Mouse (Mus musculus) large intestine, adult 2 months (tissue): ENCODE data around the gene Omp. TPM values are rescaled to one million over a fixed set of nuclear protein-coding genes. Genes with fewer than 3 reads are reported as not detected.

ENCODE experiments used
- DNase-seq: peaks from one replicate; pipeline ENCODE4 v3.0.0-alpha.2; 2012; ENCODE audit warnings: low read depth, low spot score
- WGBS: fragments of 180-500 bp; shearing (Covaris S2); methylation state at CpG from one replicate; pipeline ENCODE4 v1.1.7; 2018; 5-methylcytosine and 5-hydroxymethylcytosine counted together
- polyA plus RNA-seq: library from polyadenylated mRNA; depleted of rRNA; stranded (reverse); fragments of >200 nt; gene quantifications from 2 replicates; pipeline ENCODE4 v1.2.3, GENCODE M21; 2012

Gene Omp
- polyA plus RNA-seq, 1 experiment: 0.94 TPM

- 31% methylated on average over 8 of the region's 8 CpGs for WGBS
- DNase-seq: no peak
Observed at GRCm38 (mm10) chr7:98146447-98146845, 1.1 kb upstream of the Omp start.

DNA sequence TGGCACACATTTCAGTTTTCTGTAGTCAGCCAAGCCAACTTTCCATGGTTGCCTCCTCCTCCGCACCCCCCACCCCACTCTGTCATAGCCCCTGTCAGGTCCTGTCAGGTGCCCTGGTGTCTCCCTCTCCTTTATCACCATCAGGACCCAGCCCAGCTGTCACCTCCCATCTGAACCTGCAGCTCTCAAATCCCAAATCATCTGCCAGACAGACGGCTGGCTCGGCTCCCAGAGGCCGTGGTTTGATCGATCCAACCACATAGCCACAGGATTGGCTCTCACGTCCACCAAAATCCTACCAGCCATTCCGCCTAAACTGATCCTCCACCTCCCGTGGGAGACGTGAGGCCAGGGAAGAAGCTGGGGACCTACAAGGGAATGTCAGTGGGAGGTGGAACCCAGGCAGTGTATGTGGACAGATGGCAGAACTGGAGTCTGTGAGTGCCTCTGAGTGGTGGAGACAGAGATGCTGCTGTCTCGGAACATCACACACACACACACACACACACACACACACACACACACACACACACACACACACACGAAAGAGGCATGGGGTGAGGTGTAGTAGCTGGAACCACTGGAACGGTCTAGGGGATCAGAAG is 642 bp upstream of the Omp start:
- 76% methylated on average over 12 of the region's 12 CpGs for WGBS
- DNase-seq: no peak

DNA sequence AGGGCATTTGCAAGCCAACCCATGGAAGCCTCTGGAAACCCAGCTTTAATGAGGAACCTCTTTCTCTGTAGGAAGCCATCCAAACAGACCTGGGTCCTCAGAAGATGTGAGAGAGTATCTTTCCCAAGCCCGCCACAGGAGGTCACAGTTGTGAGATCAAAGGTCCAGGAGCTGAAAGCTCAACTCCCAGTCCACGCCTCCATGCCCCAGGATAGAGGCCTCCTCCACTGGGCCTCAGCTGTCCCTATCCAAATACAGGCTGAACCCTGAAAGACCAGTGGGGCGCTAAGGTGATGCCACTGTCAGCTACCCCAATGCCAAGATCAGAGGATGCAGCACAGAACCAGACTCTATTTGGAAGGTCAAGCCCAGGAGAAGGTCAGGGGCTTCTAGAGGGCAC is 2.7 kb downstream of the Omp start:
- no peak for DNase-seq
- WGBS: 77% methylated on average over 3 of the region's 3 CpGs

DNA sequence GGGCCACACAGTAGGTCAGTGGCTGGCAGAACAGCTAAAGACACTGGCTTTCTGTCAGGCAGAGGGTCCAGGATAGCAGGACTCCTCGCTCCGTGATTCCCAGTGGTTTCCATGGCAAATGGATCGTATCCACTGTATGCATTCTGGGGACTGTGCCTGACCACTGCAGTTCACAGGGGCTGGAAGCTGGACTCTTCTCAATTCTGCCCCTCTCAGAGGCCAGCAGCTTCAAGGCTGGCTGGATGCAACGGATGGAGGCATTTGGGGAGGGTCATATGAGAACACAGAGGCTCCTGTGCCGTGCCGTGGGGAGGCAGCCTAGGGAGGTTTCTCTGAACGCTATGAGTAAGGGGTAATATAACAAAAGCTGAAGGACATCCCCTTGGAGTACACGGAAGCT is 3.1 kb downstream of the Omp start:
- no peak for DNase-seq
- WGBS: 85% methylated on average over 8 of the region's 8 CpGs

DNA sequence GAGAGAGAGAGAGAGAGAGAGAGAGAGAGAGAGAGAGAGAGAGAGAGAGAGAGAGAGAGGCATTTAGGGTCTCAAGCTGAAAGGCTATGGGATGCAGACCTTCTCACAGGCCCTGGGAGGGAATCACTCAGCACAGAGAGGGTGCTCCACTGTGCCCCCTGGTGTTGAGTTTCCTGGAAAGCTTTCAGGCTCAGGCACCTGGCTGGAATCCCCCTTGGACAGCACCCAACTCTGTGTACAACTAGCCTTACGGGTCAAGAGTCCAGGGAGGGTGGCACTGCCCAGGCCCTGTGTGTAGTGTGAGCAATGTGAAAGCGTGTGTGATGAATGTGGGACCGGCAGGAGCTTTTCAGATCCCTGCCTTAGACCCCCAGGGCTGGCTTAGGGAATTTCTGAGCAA is 4.1 kb downstream of the Omp start:
- DNase-seq: no peak
- WGBS: 44% methylated on average over 3 of the region's 3 CpGs

DNA sequence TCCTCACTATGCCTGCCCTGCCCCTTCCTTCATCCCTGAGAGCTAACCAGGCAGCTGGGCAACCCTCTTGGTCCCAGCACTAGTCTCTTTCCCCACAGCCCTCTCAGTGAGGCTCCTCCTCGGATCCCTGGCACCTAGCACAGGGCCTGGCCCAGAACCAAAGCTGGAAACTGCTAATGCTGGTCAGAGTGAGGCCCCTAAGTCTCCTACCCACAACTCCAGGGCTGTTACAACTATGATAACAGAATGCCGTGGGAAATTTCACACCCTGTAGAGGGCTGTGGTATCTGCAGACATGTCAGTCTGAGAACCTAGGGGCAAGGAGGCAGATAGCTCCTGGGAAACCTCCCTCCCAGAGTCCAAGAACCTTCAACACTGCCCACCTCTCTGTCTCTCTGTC is 4.7 kb downstream of the Omp start:
- WGBS: 37% methylated on average over 2 of the region's 2 CpGs
- no peak for DNase-seq

GRCm38 (mm10) chr7:98139216-98139615 is 6.1 kb downstream of the Omp start:
- DNase-seq: no peak
- WGBS: 67% methylated on average over 9 of the region's 9 CpGs

DNA sequence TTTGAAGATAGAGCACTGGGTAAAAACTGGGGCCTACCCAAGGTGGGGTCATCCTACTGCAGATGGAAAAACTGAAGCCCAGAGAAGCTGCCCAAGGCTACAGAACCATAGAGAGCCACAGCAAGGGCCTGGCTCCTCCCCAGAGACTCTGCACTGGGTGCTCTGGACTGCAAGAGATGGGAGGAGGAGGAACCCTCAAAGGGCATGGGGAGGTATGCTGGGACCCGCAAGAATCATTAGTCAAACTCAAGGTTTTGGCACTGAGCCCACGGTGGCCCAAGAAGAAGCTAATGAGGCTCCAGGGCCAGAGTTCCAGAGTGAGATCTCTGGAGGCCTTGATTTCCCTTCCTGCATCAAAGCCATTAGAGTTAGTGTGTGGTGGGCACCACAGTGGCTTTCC is 7.3 kb downstream of the Omp start:
- WGBS: 82% methylated on average over 2 of the region's 2 CpGs
- no peak for DNase-seq

DNA sequence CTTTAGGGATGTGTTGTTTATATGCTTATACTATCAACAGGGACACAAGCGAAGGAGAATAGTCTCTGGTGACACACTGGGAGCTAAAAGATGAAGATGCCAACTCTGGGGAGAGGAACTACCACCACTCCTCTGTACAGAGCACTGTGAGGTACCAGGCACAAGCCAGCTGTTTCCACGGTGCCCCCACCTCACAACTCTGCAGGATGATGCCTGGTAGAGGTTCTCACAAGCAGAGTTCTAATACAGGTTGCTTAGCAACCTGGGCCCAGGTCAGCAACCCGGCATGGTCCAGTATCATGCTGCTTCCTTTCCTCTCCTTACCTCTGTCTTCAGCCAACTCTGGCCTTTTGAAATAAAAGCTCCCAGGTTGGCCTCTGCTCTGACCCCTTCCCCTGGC is 7.7 kb downstream of the Omp start:
- 67% methylated on average over 3 of the region's 3 CpGs for WGBS
- no peak for DNase-seq

DNA sequence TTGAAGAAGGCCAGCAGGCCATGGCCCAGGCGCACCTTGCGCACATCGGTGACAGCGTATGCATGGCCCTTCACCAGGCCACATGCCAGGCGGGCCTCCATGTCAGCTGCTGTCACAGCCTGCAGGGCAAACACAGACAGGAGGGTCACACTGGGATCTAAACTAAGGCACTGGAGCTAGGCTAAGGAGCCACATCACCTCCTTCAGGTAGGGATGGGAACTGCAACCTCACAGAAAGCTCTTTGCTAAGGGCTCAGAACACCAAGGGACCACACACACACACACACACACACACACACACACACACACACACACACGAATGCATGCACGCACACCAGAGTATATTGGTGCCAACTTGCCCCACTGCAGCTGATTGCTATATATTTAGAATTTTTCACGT is 13.6 kb downstream of the Omp start:
- WGBS: 94% methylated on average over 8 of the region's 8 CpGs
- no peak for DNase-seq

GRCm38 (mm10) chr7:98125473-98125872 is 19.8 kb downstream of the Omp start:
- 25% methylated on average over 5 of the region's 5 CpGs for WGBS
- no peak for DNase-seq

GRCm38 (mm10) chr7:98124701-98125100 is 20.6 kb downstream of the Omp start:
- no peak for DNase-seq
- 58% methylated on average over 5 of the region's 5 CpGs for WGBS

- WGBS: 67% methylated on average over 8 of the region's 8 CpGs
- no peak for DNase-seq
Observed at GRCm38 (mm10) chr7:98121673-98122072, 23.6 kb downstream of the Omp start.

DNA sequence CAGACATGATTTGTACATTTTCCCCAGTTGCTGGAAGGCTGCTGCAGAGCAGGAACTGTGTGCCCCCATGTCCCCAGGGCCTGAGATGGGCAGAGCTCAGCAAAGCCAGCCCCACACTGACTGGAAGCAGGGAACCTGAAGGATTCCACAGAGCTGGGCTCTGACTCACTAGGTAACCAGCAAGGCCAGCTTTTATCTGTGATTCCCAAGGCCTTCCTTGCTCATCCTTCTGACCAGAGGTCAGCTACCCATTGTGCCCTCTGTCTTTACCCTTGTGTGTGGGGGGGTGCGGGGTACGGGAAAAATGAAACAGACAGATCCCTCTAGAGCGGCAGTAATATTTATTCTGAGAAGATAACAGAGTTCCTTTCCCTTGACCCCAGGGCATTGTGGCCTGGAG is 24.1 kb downstream of the Omp start:
- DNase-seq: no peak
- WGBS: 66% methylated on average over 3 of the region's 3 CpGs

- DNase-seq: peak; percentile 74
Observed at GRCm38 (mm10) chr7:98120325-98120724, 25.0 kb downstream of the Omp start.

GRCm38 (mm10) chr7:98119961-98120232 is 25.4 kb downstream of the Omp start:
- no peak for DNase-seq
- WGBS: 85% methylated on average over 2 of the region's 2 CpGs

More at GRCm38 (mm10) chr7:98120325-98120724, 25.0 kb downstream of the Omp start:
- WGBS: 4% methylated on average over 7 of the region's 7 CpGs

- WGBS: 44% methylated on average over 9 of the region's 9 CpGs
Observed at GRCm38 (mm10) chr7:98119179-98119960, 25.9 kb downstream of the Omp start, which contains the start of gene Myo7a. Gene Myo7a, minus strand, starts transcription at chr7:98119524.

DNA sequence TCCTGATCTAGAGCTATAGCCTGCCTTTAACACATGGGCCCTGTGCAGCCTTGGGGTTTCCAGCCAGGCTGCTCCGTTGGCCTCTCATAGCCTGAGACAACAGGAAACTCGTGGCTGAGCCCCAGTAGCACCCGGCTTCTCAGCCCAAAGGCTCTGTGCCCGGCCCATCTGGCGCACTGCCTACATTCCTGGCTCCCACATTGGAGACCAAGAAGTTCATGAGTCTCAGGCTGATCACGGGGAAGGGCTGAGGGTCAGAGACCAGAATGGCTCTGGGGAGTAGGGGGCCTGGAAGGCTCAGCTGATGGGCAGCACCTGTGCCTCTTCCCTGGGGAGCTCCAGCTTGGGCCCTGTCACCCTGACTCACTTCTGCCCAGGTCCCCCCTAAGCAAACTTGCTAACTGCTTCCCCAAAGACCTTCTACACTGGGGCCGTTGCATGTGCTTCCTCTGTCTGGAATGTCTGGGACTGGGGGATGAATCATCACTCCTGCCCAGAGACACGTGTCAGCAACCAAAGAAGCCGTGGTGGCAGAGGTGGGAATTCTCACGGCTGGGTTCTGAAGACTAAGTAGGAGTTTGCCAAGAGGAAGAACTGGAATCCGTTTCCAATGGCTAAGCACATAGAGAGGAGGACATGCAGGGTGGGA is 28.2 kb downstream of the Omp start:
- DNase-seq: no peak
- 16% methylated on average over 11 of the region's 11 CpGs for WGBS

More at GRCm38 (mm10) chr7:98119179-98119960, 25.9 kb downstream of the Omp start, which contains the start of gene Myo7a:
- DNase-seq: no peak

DNA sequence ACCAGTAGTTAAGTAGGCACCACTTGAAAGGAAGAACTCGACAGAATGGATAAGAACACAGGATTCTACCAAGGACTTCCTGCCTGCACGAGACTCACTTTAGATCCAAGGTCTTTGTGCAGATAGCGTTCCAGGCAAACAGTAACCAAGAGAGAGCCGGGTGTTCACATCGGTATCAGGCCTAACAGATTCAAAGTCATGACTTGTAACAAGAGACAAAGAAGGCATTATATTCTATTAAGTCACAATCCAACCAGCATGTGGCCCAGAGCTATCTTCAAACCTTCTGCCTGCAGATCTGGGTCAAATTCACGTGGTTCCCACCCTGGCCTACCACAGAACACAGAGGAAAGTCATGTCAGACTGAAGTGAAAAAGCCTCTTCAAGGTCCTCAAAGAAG is 30.6 kb downstream of the Omp start:
- no peak for DNase-seq
- 66% methylated on average over 6 of the region's 6 CpGs for WGBS

GRCm38 (mm10) chr7:98111233-98111632 is 34.1 kb downstream of the Omp start:
- DNase-seq: no peak
- WGBS: 35% methylated on average over 25 of the region's 25 CpGs

GRCm38 (mm10) chr7:98109771-98110170 is 35.5 kb downstream of the Omp start:
- WGBS: 74% methylated on average over 4 of the region's 4 CpGs
- DNase-seq: no peak
